Mouse (Mus musculus) kidney, postnatal 0 days (tissue): ENCODE results near the gene Arhgap23. TPM values are rescaled to one million over a fixed set of nuclear protein-coding genes. Genes with fewer than 3 reads are reported as not detected.

Source experiments
- ATAC-seq: fragments of 200-750 bp; cut with Nextera tagmentation; replicated peaks from 2 replicates; pipeline ENCODE4 v1.8.0; 2017; ENCODE audit warnings: low read depth, moderate number of reproducible peaks, moderate TSS enrichment, moderate library complexity; ENCODE audit not compliant: low FRiP score
- DNase-seq: peaks from one replicate; pipeline ENCODE4 v3.0.0-alpha.2; 2016; ENCODE audit warnings: low spot score
- H3K27ac ChIP-seq: fragments of 300-500 bp; sonication (generic); 2 replicates; pipeline ENCODE4 v1.5.1; 2014; ENCODE audit warnings: mild to moderate bottlenecking
- H3K27me3 ChIP-seq: fragments of 300-500 bp; sonication (generic); 2 replicates; pipeline ENCODE4 v1.6.1; 2014; ENCODE audit warnings: low read length, mixed read lengths; ENCODE audit not compliant: insufficient read depth
- H3K36me3 ChIP-seq: fragments of 300-500 bp; sonication (generic); 2 replicates; pipeline ENCODE4 v1.6.1; 2014; ENCODE audit warnings: low read length, mixed read lengths; ENCODE audit not compliant: insufficient read depth
- H3K4me1 ChIP-seq: fragments of 300-500 bp; sonication (generic); replicated peaks from 2 replicates; pipeline ENCODE4 v1.6.1; 2014; ENCODE audit warnings: antibody characterized with exemption, low read length, mixed read lengths; ENCODE audit not compliant: insufficient read depth
- H3K4me2 ChIP-seq: fragments of 300-500 bp; sonication (generic); 2 replicates; pipeline ENCODE4 v1.6.1; 2014; ENCODE audit warnings: mild to moderate bottlenecking, low read length, moderate library complexity, mixed read lengths
- H3K4me3 ChIP-seq: fragments of 300-500 bp; sonication (generic); replicated peaks from 2 replicates; pipeline ENCODE4 v1.5.1; 2014; ENCODE audit warnings: low read depth, low read length
- H3K9ac ChIP-seq: fragments of 300-500 bp; sonication (generic); 2 replicates; pipeline ENCODE4 v1.6.1; 2014; ENCODE audit warnings: low read depth, low read length
- H3K9me3 ChIP-seq: fragments of 300-500 bp; sonication (generic); replicated peaks from 2 replicates; pipeline ENCODE4 v1.6.1; 2016; ENCODE audit warnings: low read length, inconsistent platforms, mixed read lengths
- CTCF ChIP-seq: IDR thresholded peaks from 2 replicates; pipeline ENCODE4 v1.5.1; 2016; ENCODE audit warnings: antibody characterized with exemption, low read depth, mild to moderate bottlenecking, moderate library complexity
- WGBS: fragments of 180-500 bp; shearing (Covaris S2); extraction: QIAGEN DNeasy Blood & Tissue Kit; methylation state at CpG from one replicate; pipeline ENCODE4 v1.1.7; 2014; 5-methylcytosine and 5-hydroxymethylcytosine counted together
- polyA plus RNA-seq: library from polyadenylated mRNA; unstranded; fragments of >200 nt; fragmentation: Nextera tagmentation; extraction: Ambion mirVana; gene quantifications from 2 replicates; pipeline ENCODE4 v1.2.1, GENCODE M21; 2015

The Arhgap23 gene
- polyA plus RNA-seq, 1 experiment from 2014 or later: 5.7 TPM

DNA sequence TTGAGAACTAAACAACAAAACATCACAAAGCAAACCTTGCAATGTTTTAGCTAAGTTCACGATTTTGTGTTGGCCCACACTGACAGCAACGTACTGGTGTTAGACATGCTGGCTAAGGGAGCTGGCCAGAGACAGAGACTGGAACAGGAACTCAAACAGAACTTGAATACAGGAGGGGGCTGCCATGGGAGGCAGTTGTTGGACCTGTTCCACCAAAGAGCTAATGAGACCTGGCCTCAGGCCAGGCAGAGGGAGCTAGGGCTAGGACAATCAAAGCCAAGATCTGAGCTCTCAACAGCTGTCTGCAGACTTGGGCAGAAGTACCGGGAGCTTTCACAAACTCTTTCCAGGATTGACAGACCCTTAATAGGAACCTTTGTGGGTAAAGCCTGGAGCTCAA, 125.3 kb downstream of the Arhgap23 start:
- no peaks in the 10 kb centered on the region for H3K9me3 ChIP-seq
- H3K27ac ChIP-seq: no peak overlapping the region
- no peaks in the 10 kb centered on the region for H3K36me3 ChIP-seq
- no peak for TF ChIP-seq CTCF
- WGBS: 47% methylated on average over 3 of the region's 3 CpGs
- peaks cover 13% of the 10 kb centered on the region for H3K27me3 ChIP-seq
- H3K4me2 ChIP-seq: no peak overlapping the region
- H3K4me1 ChIP-seq: 0 out of 2 replicates have a peak, but pooled peaks cover 5% of the 10 kb centered on the region
- ATAC-seq (no peak), DNase-seq (no peak)
- no peak overlapping the region for H3K9ac ChIP-seq
- H3K4me3 ChIP-seq: no peak overlapping the region

DNA sequence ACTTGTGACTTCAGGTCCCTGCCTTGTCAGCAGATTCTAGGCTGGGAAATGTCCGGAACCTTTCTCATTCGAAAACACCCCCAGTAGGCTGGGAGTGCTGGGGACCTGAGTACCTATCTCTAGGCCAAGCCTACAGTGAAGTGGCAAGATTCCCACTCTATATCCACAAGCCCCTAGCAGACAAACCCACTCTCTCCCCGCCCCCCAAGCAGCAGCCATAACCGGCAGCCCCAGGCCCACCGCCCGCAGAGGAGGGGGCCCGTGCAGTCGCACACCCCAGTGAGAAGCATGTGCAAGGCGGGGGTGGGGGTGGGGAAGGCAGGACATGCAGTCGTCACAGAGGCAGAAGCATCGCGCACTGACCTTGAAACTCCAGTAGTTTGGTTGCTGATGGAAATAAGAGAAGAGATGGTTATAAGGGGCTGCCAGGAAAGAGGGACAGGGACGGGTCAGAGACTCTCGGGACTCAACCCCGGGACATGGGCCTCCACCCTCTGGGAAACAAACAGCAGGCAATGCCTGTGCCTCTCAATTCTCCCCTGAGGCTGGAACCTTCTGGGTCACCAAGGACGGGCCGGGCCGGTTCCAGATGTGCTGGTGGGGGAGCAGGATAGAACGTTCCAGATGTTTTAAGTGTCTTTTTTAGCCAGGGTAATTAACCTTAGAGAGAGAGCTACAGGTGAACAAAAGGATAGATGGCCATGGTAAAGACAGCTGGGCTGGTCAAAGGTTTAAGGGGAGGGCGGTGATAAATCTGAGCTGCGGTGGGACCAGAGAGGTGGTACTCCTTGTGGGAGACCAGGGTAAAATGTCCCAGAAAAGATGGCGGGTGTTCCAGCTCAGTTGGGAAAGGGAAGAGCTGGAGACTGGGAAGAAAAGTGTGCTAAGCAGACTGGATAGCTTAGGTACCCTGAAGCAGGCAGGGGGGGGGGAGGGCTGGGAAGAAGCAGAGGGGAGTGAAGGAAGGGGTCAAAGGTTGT, 127.1 kb downstream of the Arhgap23 start:
- peaks cover 13% of the 10 kb centered on the region; the same call in 1 of the 2 replicates for H3K4me1 ChIP-seq
- no peaks in the 10 kb centered on the region for H3K9me3 ChIP-seq
- peaks cover 8% of the 10 kb centered on the region for H3K27me3 ChIP-seq
- H3K9ac ChIP-seq: no peak overlapping the region
- 49% methylated on average over 22 of the region's 22 CpGs for WGBS
- ATAC-seq: no peak
- H3K36me3 ChIP-seq: no peaks in the 10 kb centered on the region
- no peak for DNase-seq
- H3K4me2 ChIP-seq: no peak overlapping the region
- no peak overlapping the region for H3K27ac ChIP-seq
- no peak for TF ChIP-seq CTCF
- no peak overlapping the region for H3K4me3 ChIP-seq

DNA sequence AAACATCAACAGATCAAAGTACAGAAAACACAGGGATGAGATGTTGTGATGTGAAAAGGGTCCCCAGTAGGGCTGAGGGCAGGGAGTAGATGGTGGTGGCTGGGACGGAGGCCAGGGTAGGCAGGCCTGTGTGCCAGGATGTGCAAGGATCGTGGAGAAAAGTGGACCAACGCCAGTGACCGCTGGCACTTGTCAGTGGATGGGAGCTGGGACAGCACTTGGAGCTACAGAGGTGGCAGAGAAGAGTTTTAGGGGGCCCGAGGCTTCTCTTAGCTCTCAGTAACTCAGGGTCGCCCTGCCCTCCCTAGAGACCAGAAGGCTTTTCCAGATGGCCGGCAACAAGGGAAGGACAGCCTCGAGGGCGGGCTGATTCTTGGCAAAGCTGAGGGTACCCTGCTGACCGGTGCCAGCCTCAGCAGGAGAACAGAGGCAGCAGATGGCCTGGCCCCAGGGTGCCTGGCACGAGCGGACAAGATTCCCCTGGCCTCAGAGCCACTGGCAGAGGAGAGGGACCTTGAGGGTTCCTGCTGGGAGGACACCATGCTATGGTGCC, 127.9 kb downstream of the Arhgap23 start:
- ATAC-seq: no peak
- H3K4me3 ChIP-seq: no peak overlapping the region
- no peak overlapping the region for H3K9ac ChIP-seq
- H3K4me2 ChIP-seq: no peak overlapping the region
- 67% methylated on average over 12 of the region's 12 CpGs for WGBS
- no peaks in the 10 kb centered on the region for H3K9me3 ChIP-seq
- H3K27ac ChIP-seq: no peak overlapping the region
- no peaks in the 10 kb centered on the region for H3K36me3 ChIP-seq
- H3K4me1 ChIP-seq: peaks cover 13% of the 10 kb centered on the region; the same call in 1 of the 2 replicates
- DNase-seq: no peak
- H3K27me3 ChIP-seq: peaks cover 11% of the 10 kb centered on the region
- TF ChIP-seq CTCF: no peak

DNA sequence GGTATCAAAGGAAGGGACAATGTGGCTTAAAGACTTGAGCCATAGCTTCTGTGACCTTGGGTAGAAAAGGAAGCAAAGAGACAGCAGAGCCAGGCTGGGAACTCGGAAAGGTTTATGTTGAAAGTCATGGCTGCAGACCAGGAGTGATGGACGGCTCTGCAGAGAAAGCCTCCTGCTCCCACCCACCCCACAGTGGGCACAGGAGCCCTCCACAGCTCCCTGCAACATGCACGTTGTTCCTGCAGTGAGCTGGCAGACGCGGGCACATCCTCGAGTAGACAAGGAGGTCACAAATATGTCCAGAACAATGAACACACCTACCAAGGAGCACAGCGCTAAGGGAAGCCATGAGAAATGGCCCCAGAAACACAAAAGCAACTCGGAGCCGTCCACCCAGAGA, 128.6 kb downstream of the Arhgap23 start:
- Histone ChIP-seq H3K36me3 (no peaks in the 10 kb centered on the region), H3K9ac (no peak overlapping the region), H3K27ac (no peak overlapping the region), H3K4me3 (no peak overlapping the region), H3K4me2 (no peak overlapping the region), H3K4me1 (peaks cover 13% of the 10 kb centered on the region; the same call in 1 of the 2 replicates), H3K9me3 (no peaks in the 10 kb centered on the region), H3K27me3 (peaks cover 12% of the 10 kb centered on the region)
- no peak for TF ChIP-seq CTCF
- DNase-seq: no peak
- 78% methylated on average over 9 of the region's 9 CpGs for WGBS
- no peak for ATAC-seq

DNA sequence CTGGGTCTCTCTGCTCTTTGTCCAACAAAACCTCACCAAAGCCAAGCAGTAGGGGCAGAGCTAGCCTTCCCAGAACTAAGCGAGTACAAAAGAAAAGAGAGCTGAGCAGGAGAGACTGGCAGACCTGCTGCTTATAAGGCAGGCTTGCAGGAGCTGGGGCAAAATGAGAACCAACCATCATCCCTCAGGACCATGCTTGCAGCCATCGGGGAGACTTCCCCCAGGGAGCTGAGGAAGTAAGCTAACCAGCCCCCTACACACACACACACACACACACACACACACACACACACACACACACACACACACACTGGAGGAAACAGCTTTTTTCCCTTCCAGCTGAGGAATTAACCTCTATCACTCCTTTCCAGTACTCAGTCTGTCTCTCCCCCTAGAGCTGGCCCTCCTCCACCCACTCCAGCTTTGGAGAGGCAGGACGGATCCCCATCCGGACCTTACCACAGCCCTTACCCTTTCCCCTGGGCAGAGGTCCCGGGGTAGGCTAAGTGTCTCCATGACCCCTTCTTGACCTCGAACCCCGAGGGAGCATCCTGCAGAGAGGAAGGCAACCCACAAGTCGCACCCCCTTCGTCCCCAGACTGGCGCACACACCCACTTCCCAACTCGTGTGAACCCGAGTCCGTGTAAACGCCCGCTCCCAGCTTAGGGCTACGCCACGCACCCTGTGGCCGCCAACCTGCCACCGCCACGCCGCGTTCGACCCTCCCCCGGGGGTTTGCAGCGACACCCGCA, 130.7 kb downstream of the Arhgap23 start:
- WGBS: 5% methylated on average over 25 of the region's 26 CpGs
- H3K4me1 ChIP-seq: peaks cover 13% of the 10 kb centered on the region; the same call in 1 of the 2 replicates
- no peaks in the 10 kb centered on the region for H3K9me3 ChIP-seq
- peak overlapping the region; percentile 95 for H3K4me2 ChIP-seq
- ATAC-seq (peak; percentile 12; the same call in 1 of the 2 replicates), DNase-seq (no peak)
- no peak overlapping the region for H3K27ac ChIP-seq
- no peak for TF ChIP-seq CTCF
- H3K9ac ChIP-seq: peak overlapping the region; percentile 49
- H3K36me3 ChIP-seq: no peaks in the 10 kb centered on the region
- peak overlapping the region; percentile 60 for H3K4me3 ChIP-seq
- peaks cover 20% of the 10 kb centered on the region for H3K27me3 ChIP-seq

DNA sequence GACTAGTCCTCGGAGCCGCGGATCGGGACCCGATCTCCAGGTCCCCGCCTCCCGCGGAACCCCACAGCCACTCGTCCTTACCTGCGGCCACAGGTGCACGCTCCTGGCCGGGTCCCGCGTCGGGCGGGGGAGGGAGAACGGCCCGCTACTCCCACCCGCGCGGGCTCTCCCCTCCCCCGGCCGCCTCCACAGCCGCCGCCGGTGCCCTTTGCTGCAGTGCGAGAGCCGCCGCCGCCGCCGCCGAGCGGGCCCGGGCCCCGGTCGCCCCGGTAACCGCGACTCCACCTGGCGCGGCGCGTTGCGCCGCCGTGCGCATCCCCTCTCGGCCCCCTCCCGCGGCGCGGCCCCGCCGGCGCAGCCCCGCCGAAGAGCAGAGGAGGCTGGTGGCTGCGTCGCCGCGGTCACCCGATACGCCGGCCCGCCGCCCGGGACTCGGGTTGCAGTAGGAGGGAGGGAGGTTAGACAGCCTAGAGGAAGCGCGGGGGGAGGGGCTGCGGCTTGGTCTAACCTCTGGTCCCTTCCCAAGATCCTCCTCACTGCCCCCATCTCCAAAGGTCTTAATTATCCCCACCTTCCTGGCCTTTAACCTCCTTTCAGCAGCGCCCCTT, 131.6 kb downstream of the Arhgap23 start:
- peak; percentile 76 for DNase-seq
- Histone ChIP-seq H3K9ac (peak overlapping the region; percentile 49), H3K9me3 (no peaks in the 10 kb centered on the region), H3K4me3 (peak overlapping the region; percentile 60), H3K4me2 (peak overlapping the region; percentile 95), H3K27me3 (peaks cover 27% of the 10 kb centered on the region), H3K36me3 (no peaks in the 10 kb centered on the region), H3K4me1 (peaks cover 15% of the 10 kb centered on the region; the same call in 1 of the 2 replicates), H3K27ac (no peak overlapping the region)
- TF ChIP-seq CTCF: no peak
- WGBS: 2% methylated on average over 49 of the region's 73 CpGs
- peak; percentile 22; the same call in 1 of the 2 replicates for ATAC-seq
